Mouse (Mus musculus) leukemia stem cell, adult 10-12 weeks (primary cell): Measurements from ENCODE around the gene Lrrc49. TPM values are rescaled to one million over a fixed set of nuclear protein-coding genes. Genes with fewer than 3 reads are reported as not detected.

Experiments
- polyA plus RNA-seq: library from polyadenylated mRNA; stranded (reverse); fragments of >175 nt; gene quantifications from 2 replicates; pipeline ENCODE4 v1.2.3, GENCODE M21; 2012; ENCODE audit warnings: low replicate concordance

Gene Lrrc49
- 0.11 and 0.39 TPM in 2 replicates for polyA plus RNA-seq

GRCm38 (mm10) chr9:60687891-60688324 lies at the start of gene Lrrc49:
Gene Lrrc49, minus strand, starts transcription at chr9:60688158.

GRCm38 (mm10) chr9:60712771-60713541 lies 25.0 kb upstream of the Lrrc49 start, which contains the start of gene Larp6:
Gene Larp6, plus strand, starts transcription at chr9:60712989.

GRCm38 (mm10) chr9:60521806-60522264 lies 166.1 kb downstream of the Lrrc49 start, which contains the start of gene Thsd4:
Gene Thsd4, minus strand, starts transcription at chr9:60522046.

Other genes starting within 250 kb of the Lrrc49 start
- 0.03 and 0.19 TPM in 2 replicates for gene Thsd4, start 166.1 kb downstream of the Lrrc49 start, polyA plus RNA-seq
- gene Larp6, start 24.8 kb upstream of the Lrrc49 start, polyA plus RNA-seq = 0.07 TPM in 1 of 2 replicates, not detected in the other
- gene Uaca, start 106.4 kb upstream of the Lrrc49 start, polyA plus RNA-seq = 0.09 and 0.14 TPM in 2 replicates